In genomic region chr19:44901047-44901446, GRCm38 (mm10) we compare ENCODE assay signal across 14 mouse cellular contexts. TPM values are rescaled to one million over a fixed set of nuclear protein-coding genes. Genes with fewer than 3 reads are reported as not detected.
DNase-seq lines count a peak whose midpoint lies in the region; ATAC-seq lines count a peak whose summit lies in the region.
"Had no signal": no experiment of that assay in that cellular context is flagged by ENCODE, and none has a peak within 500 bp of the region (broad histone marks: within the 10 kb centered on the region; RNA-seq: fewer than 3 reads in every experiment).

No protein-coding gene starts in this region.

- no peak overlapping the region for H3K9ac ChIP-seq in forebrain, embryonic 11.5 days (ENCODE audit: low read length)
- no peak overlapping the region for H3K9ac ChIP-seq in forebrain, embryonic 15.5 days (replicated peaks)
- no peak overlapping the region for H3K9ac ChIP-seq in kidney, embryonic 14.5 days (ENCODE audit: low read depth, low read length)
- no peak overlapping the region for H3K9ac ChIP-seq in midbrain, embryonic 13.5 days (replicated peaks)
- no peak overlapping the region for H3K9ac ChIP-seq in midbrain, embryonic 14.5 days (replicated peaks; ENCODE audit: low read length)
- H3K9ac ChIP-seq in stomach, embryonic 15.5 days = no peak overlapping the region
- H3K9ac ChIP-seq: liver, embryonic 14.5 days had no signal

- no peak overlapping the region for H3K4me2 ChIP-seq in forebrain, embryonic 11.5 days (ENCODE audit: low read depth, low read length, severe bottlenecking)
- H3K4me2 ChIP-seq in forebrain, embryonic 15.5 days (replicated peaks) = no peak overlapping the region
- no peak overlapping the region for H3K4me2 ChIP-seq in kidney, embryonic 14.5 days (replicated peaks; ENCODE audit: low read depth, low read length)
- no peak overlapping the region for H3K4me2 ChIP-seq in midbrain, embryonic 13.5 days (replicated peaks)
- no peak overlapping the region for H3K4me2 ChIP-seq in midbrain, embryonic 14.5 days (ENCODE audit: low read length)
- H3K4me2 ChIP-seq in stomach, embryonic 15.5 days = no peak overlapping the region

- H3K4me1 ChIP-seq in forebrain, embryonic 11.5 days (replicated peaks; ENCODE audit: control insufficient read depth, insufficient read depth, low read length) = peaks cover 8% of the 10 kb centered on the region; the same call in 1 of the 2 replicates
- H3K4me1 ChIP-seq in forebrain, embryonic 15.5 days = peaks cover 14% of the 10 kb centered on the region
- peaks cover 70% of the 10 kb centered on the region for H3K4me1 ChIP-seq in kidney, embryonic 14.5 days (ENCODE audit: control insufficient read depth, insufficient read depth, low read length)
- H3K4me1 ChIP-seq in midbrain, embryonic 13.5 days (replicated peaks) = peaks cover 28% of the 10 kb centered on the region
- H3K4me1 ChIP-seq in midbrain, embryonic 14.5 days (ENCODE audit: control insufficient read depth, insufficient read depth, low read length) = peaks cover 14% of the 10 kb centered on the region
- H3K4me1 ChIP-seq in stomach, embryonic 15.5 days = peaks cover 41% of the 10 kb centered on the region

- H3K4me3 ChIP-seq in forebrain, embryonic 11.5 days (ENCODE audit: low read depth, low read length) = no peak overlapping the region
- H3K4me3 ChIP-seq in forebrain, embryonic 15.5 days = no peak overlapping the region
- no peak overlapping the region for H3K4me3 ChIP-seq in kidney, embryonic 14.5 days (ENCODE audit: low read length)
- H3K4me3 ChIP-seq in midbrain, embryonic 13.5 days (replicated peaks) = no peak overlapping the region
- no peak overlapping the region for H3K4me3 ChIP-seq in midbrain, embryonic 14.5 days (replicated peaks; ENCODE audit: low read depth, low read length)
- H3K4me3 ChIP-seq in stomach, embryonic 15.5 days (replicated peaks) = no peak overlapping the region
- H3K4me3 ChIP-seq: forebrain, embryonic 12.5 days; midbrain, embryonic 12.5 days had no signal

- DNase-seq in forebrain, embryonic 11.5 days (ENCODE audit: low spot score) = peak; percentile 42
- no peak for DNase-seq in kidney, adult 18-20 months
- DNase-seq in midbrain, embryonic 14.5 days = no peak
- no peak for DNase-seq in right cerebral cortex, adult 18-20 months
- DNase-seq: adrenal gland, postnatal 14 days; cerebellum, adult 2 months; thymus, postnatal 25 days had no signal

- no peak for ATAC-seq in forebrain, embryonic 11.5 days (replicated peaks; ENCODE audit: low FRiP score)
- ATAC-seq in forebrain, embryonic 15.5 days (replicated peaks) = no peak
- no peak for ATAC-seq in kidney, embryonic 14.5 days (ENCODE audit: low FRiP score, low TSS enrichment)
- 0 out of 2 replicates have a peak, but pooled peaks have one; percentile 27 for ATAC-seq in midbrain, embryonic 13.5 days
- ATAC-seq in midbrain, embryonic 14.5 days (ENCODE audit: low FRiP score, low TSS enrichment) = no peak
- ATAC-seq in stomach, embryonic 15.5 days (ENCODE audit: insufficient read depth, low FRiP score, low read depth) = no peak

- peaks cover 2% of the 10 kb centered on the region; the same call in 1 of the 2 replicates for H3K27me3 ChIP-seq in forebrain, embryonic 11.5 days (ENCODE audit: control insufficient read depth, insufficient read depth, low read length)
- H3K27me3 ChIP-seq in forebrain, embryonic 15.5 days = peaks cover 4% of the 10 kb centered on the region; the same call in 1 of the 2 replicates
- H3K27me3 ChIP-seq in kidney, embryonic 14.5 days (ENCODE audit: control insufficient read depth, insufficient read depth, low read length) = no peaks in the 10 kb centered on the region
- peaks cover 50% of the 10 kb centered on the region for H3K27me3 ChIP-seq in midbrain, embryonic 13.5 days
- H3K27me3 ChIP-seq in midbrain, embryonic 14.5 days (ENCODE audit: control insufficient read depth, insufficient read depth, low read length) = peaks cover 15% of the 10 kb centered on the region; the same call in 1 of the 2 replicates
- H3K27me3 ChIP-seq in stomach, embryonic 15.5 days (replicated peaks) = peaks cover 6% of the 10 kb centered on the region

- WGBS in forebrain, embryonic 11.5 days = 68% methylated on average over 3 of the region's 3 CpGs
- 62% methylated on average over 3 of the region's 3 CpGs for WGBS in forebrain, embryonic 15.5 days
- 37% methylated on average over 3 of the region's 3 CpGs for WGBS in kidney, embryonic 14.5 days
- WGBS in midbrain, embryonic 13.5 days = 81% methylated on average over 3 of the region's 3 CpGs
- WGBS in midbrain, embryonic 14.5 days = 71% methylated on average over 3 of the region's 3 CpGs
- WGBS in stomach, embryonic 15.5 days = 54% methylated on average over 3 of the region's 3 CpGs

- H3K36me3 ChIP-seq in forebrain, embryonic 11.5 days (ENCODE audit: control insufficient read depth, insufficient read depth, low read length) = no peaks in the 10 kb centered on the region
- H3K36me3 ChIP-seq in forebrain, embryonic 15.5 days = no peaks in the 10 kb centered on the region
- H3K36me3 ChIP-seq in kidney, embryonic 14.5 days (ENCODE audit: control insufficient read depth, insufficient read depth, low read length) = no peaks in the 10 kb centered on the region
- H3K36me3 ChIP-seq in midbrain, embryonic 13.5 days = no peaks in the 10 kb centered on the region
- H3K36me3 ChIP-seq in midbrain, embryonic 14.5 days (ENCODE audit: control insufficient read depth, insufficient read depth, low read length) = no peaks in the 10 kb centered on the region
- H3K36me3 ChIP-seq in stomach, embryonic 15.5 days = no peaks in the 10 kb centered on the region
- H3K36me3 ChIP-seq: forebrain, embryonic 12.5 days; midbrain, embryonic 12.5 days had no signal

- no peak overlapping the region for H3K27ac ChIP-seq in forebrain, embryonic 11.5 days (ENCODE audit: low read depth, low read length)
- H3K27ac ChIP-seq in forebrain, embryonic 15.5 days (replicated peaks) = no peak overlapping the region
- peak overlapping the region; percentile 59; the same call in 1 of the 2 replicates for H3K27ac ChIP-seq in kidney, embryonic 14.5 days (ENCODE audit: low read depth, low read length)
- H3K27ac ChIP-seq in midbrain, embryonic 13.5 days = no peak overlapping the region
- no peak overlapping the region for H3K27ac ChIP-seq in midbrain, embryonic 14.5 days (replicated peaks; ENCODE audit: low read depth, low read length)
- H3K27ac ChIP-seq in stomach, embryonic 15.5 days = peak overlapping the region; percentile 79; the same call in 1 of the 2 replicates
- H3K27ac ChIP-seq: liver, embryonic 14.5 days had no signal

- no peaks in the 10 kb centered on the region for H3K9me3 ChIP-seq in forebrain, embryonic 11.5 days (ENCODE audit: control insufficient read depth, low read length)
- no peaks in the 10 kb centered on the region for H3K9me3 ChIP-seq in forebrain, embryonic 15.5 days
- H3K9me3 ChIP-seq in kidney, embryonic 14.5 days (ENCODE audit: control insufficient read depth, low read length) = no peaks in the 10 kb centered on the region
- H3K9me3 ChIP-seq in midbrain, embryonic 13.5 days = no peaks in the 10 kb centered on the region
- H3K9me3 ChIP-seq in midbrain, embryonic 14.5 days (ENCODE audit: control insufficient read depth, low read length) = no peaks in the 10 kb centered on the region
- H3K9me3 ChIP-seq in stomach, embryonic 15.5 days = no peaks in the 10 kb centered on the region
- H3K9me3 ChIP-seq: forebrain, embryonic 12.5 days; midbrain, embryonic 12.5 days had no signal

RNA-seq across cellular contexts. Expression of gene Slf2, which starts 29.9 kb away (rescaled TPM):
- polyA plus RNA-seq in forebrain, embryonic 11.5 days (2014; fragmentation: Nextera tagmentation; extraction: Ambion mirVana) = 55.6 and 59.3 TPM in 2 replicates
- polyA plus RNA-seq in forebrain, embryonic 15.5 days (2015; fragmentation: Nextera tagmentation; extraction: Ambion mirVana) = 30.0 and 32.3 TPM in 2 replicates
- 35.6 and 60.0 TPM in 2 replicates for polyA plus RNA-seq in kidney, embryonic 14.5 days (2014; fragmentation: Nextera tagmentation; extraction: Ambion mirVana)
- 30.0 and 30.2 TPM in 2 replicates for polyA plus RNA-seq in midbrain, embryonic 13.5 days (2015; fragmentation: Nextera tagmentation; extraction: Ambion mirVana)
- polyA plus RNA-seq in midbrain, embryonic 14.5 days (2014; fragmentation: Nextera tagmentation; extraction: Ambion mirVana) = 31.0 and 37.4 TPM in 2 replicates
- polyA plus RNA-seq in stomach, embryonic 15.5 days (2015; fragmentation: Nextera tagmentation; extraction: Ambion mirVana) = 33.0 and 35.1 TPM in 2 replicates

Comparison
In these comparisons a context has a peak if more than half of its experiments do, and no peak if none do; other contexts are left out.
1. H3K27ac ChIP-seq: peak in kidney, embryonic 14.5 days (single experiment) and stomach, embryonic 15.5 days (single experiment); none in forebrain, embryonic 11.5 days (single experiment), forebrain, embryonic 15.5 days (single experiment), midbrain, embryonic 13.5 days (single experiment) and midbrain, embryonic 14.5 days (single experiment).